Mouse (Mus musculus) heart, postnatal 0 days (tissue): ENCODE measurements around the gene Lamb3. TPM values are rescaled to one million over a fixed set of nuclear protein-coding genes. Genes with fewer than 3 reads are reported as not detected.

Experiments used
- ATAC-seq: fragments of 200-750 bp; cut with Nextera tagmentation; 2 replicates; pipeline ENCODE4 v1.8.0; 2017; ENCODE audit warnings: low read depth, moderate number of reproducible peaks, moderate library complexity; ENCODE audit not compliant: insufficient read depth
- DNase-seq: peaks from one replicate; pipeline ENCODE4 v3.0.0-alpha.2; 2016; ENCODE audit warnings: low spot score
- H3K27ac ChIP-seq: fragments of 300-500 bp; sonication (generic); 2 replicates; pipeline ENCODE4 v1.5.1; 2014; ENCODE audit warnings: low read depth, mild to moderate bottlenecking
- H3K27me3 ChIP-seq: fragments of 300-500 bp; sonication (generic); 2 replicates; pipeline ENCODE4 v1.6.1; 2014; ENCODE audit warnings: low read length, mixed read lengths; ENCODE audit not compliant: control insufficient read depth, insufficient read depth
- H3K36me3 ChIP-seq: fragments of 300-500 bp; sonication (generic); replicated peaks from 2 replicates; pipeline ENCODE4 v1.6.1; 2014; ENCODE audit warnings: low read length, mixed read lengths; ENCODE audit not compliant: control insufficient read depth, insufficient read depth
- H3K4me1 ChIP-seq: fragments of 300-500 bp; sonication (generic); 2 replicates; pipeline ENCODE4 v1.6.1; 2014; ENCODE audit warnings: antibody characterized with exemption; ENCODE audit not compliant: control insufficient read depth, insufficient read depth
- H3K4me2 ChIP-seq: fragments of 300-500 bp; sonication (generic); 2 replicates; pipeline ENCODE4 v1.6.1; 2014; ENCODE audit warnings: low read depth, mild to moderate bottlenecking, low read length, moderate library complexity
- H3K4me3 ChIP-seq: fragments of 300-500 bp; sonication (generic); 2 replicates; pipeline ENCODE4 v1.5.1; 2014; ENCODE audit warnings: low read depth, low read length
- H3K9ac ChIP-seq: fragments of 300-500 bp; sonication (generic); replicated peaks from 2 replicates; pipeline ENCODE4 v1.6.1; 2014; ENCODE audit warnings: low read depth, low read length, mixed read lengths
- H3K9me3 ChIP-seq: fragments of 300-500 bp; sonication (generic); replicated peaks from 2 replicates; pipeline ENCODE4 v1.6.1; 2016; ENCODE audit warnings: low read length; ENCODE audit not compliant: control insufficient read depth
- CTCF ChIP-seq: IDR thresholded peaks from 2 replicates; pipeline ENCODE4 v1.5.1; 2016; ENCODE audit warnings: antibody characterized with exemption, control low read depth, low read depth
- EP300 ChIP-seq: IDR thresholded peaks from 2 replicates; pipeline ENCODE4 v1.6.1; 2016; ENCODE audit warnings: antibody characterized with exemption, low read depth
- WGBS: fragments of 180-500 bp; shearing (Covaris S2); extraction: QIAGEN DNeasy Blood & Tissue Kit; methylation state at CpG from one replicate; pipeline ENCODE4 v1.1.7; 2014; 5-methylcytosine and 5-hydroxymethylcytosine counted together
- polyA plus RNA-seq: library from polyadenylated mRNA; unstranded; fragments of >200 nt; fragmentation: Nextera tagmentation; extraction: Ambion mirVana; gene quantifications from 2 replicates; pipeline ENCODE4 v1.2.1, GENCODE M21; 2015
- total RNA-seq: library from RNA; depleted of rRNA; stranded (reverse); fragments of >200 nt; gene quantifications from 2 replicates; pipeline ENCODE4 v1.2.3, GENCODE M21; 2014; ENCODE audit warnings: low replicate concordance

The Lamb3 gene
- total and polyA plus RNA-seq, 2 experiments from 2014 or later: 8.1 to 9.8 TPM

GRCm38 (mm10) chr1:193181104-193181503 lies 26.4 kb upstream of the Lamb3 start:
- no peak for ATAC-seq
- H3K4me3 ChIP-seq: no peak overlapping the region
- no peaks in the 10 kb centered on the region for H3K27me3 ChIP-seq
- 84% methylated on average over 3 of the region's 3 CpGs for WGBS
- no peak overlapping the region for H3K27ac ChIP-seq
- TF ChIP-seq EP300 (no peak), CTCF (no peak)
- no peaks in the 10 kb centered on the region for H3K36me3 ChIP-seq
- H3K9me3 ChIP-seq: no peaks in the 10 kb centered on the region
- no peak for DNase-seq
- H3K4me2 ChIP-seq: no peak overlapping the region
- H3K9ac ChIP-seq: no peak overlapping the region
- no peaks in the 10 kb centered on the region for H3K4me1 ChIP-seq

GRCm38 (mm10) chr1:193188257-193188656 lies 19.2 kb upstream of the Lamb3 start:
- peak overlapping the region; percentile 89; the same call in 1 of the 2 replicates for H3K27ac ChIP-seq
- WGBS: 67% methylated on average over 6 of the region's 6 CpGs
- DNase-seq (no peak), ATAC-seq (no peak)
- H3K27me3 ChIP-seq: no peaks in the 10 kb centered on the region
- H3K4me1 ChIP-seq: peaks cover 34% of the 10 kb centered on the region
- TF ChIP-seq EP300 (no peak), CTCF (no peak)
- H3K9ac ChIP-seq: no peak overlapping the region
- H3K4me3 ChIP-seq: no peak overlapping the region
- no peak overlapping the region for H3K4me2 ChIP-seq
- H3K36me3 ChIP-seq: no peaks in the 10 kb centered on the region
- no peaks in the 10 kb centered on the region for H3K9me3 ChIP-seq

GRCm38 (mm10) chr1:193189151-193189621 lies 18.3 kb upstream of the Lamb3 start:
- peak; percentile 92 for DNase-seq
- TF ChIP-seq CTCF (no peak), EP300 (0 out of 2 replicates have a peak, but pooled peaks have one; percentile 44)
- no peaks in the 10 kb centered on the region for H3K27me3 ChIP-seq
- H3K9ac ChIP-seq: no peak overlapping the region
- H3K9me3 ChIP-seq: no peaks in the 10 kb centered on the region
- no peak overlapping the region for H3K4me3 ChIP-seq
- 12% methylated on average over 9 of the region's 9 CpGs for WGBS
- ATAC-seq: peak; percentile 95
- H3K27ac ChIP-seq: peak overlapping the region; percentile 89
- H3K36me3 ChIP-seq: no peaks in the 10 kb centered on the region
- H3K4me2 ChIP-seq: no peak overlapping the region
- peaks cover 34% of the 10 kb centered on the region for H3K4me1 ChIP-seq

GRCm38 (mm10) chr1:193189771-193190170 lies 17.7 kb upstream of the Lamb3 start:
- no peak for DNase-seq
- no peak overlapping the region for H3K4me3 ChIP-seq
- TF ChIP-seq CTCF (no peak), EP300 (no peak)
- peaks cover 34% of the 10 kb centered on the region for H3K4me1 ChIP-seq
- 21% methylated on average over 3 of the region's 3 CpGs for WGBS
- H3K27ac ChIP-seq: peak overlapping the region; percentile 89
- peak; percentile 24; the same call in 1 of the 2 replicates for ATAC-seq
- no peaks in the 10 kb centered on the region for H3K36me3 ChIP-seq
- no peak overlapping the region for H3K9ac ChIP-seq
- no peaks in the 10 kb centered on the region for H3K9me3 ChIP-seq
- no peaks in the 10 kb centered on the region for H3K27me3 ChIP-seq
- no peak overlapping the region for H3K4me2 ChIP-seq

- no peak overlapping the region for H3K9ac ChIP-seq
- TF ChIP-seq CTCF (no peak), EP300 (no peak)
- peak; percentile 42 for ATAC-seq
These were observed 15.7 kb upstream of the Lamb3 start for GRCm38 (mm10) chr1:193191675-193192283.

More at GRCm38 (mm10) chr1:193191675-193192283, 15.7 kb upstream of the Lamb3 start:
- no peak overlapping the region for H3K4me2 ChIP-seq
- no peaks in the 10 kb centered on the region for H3K27me3 ChIP-seq
- no peaks in the 10 kb centered on the region for H3K36me3 ChIP-seq
- peak; percentile 55 for DNase-seq
- no peak overlapping the region for H3K4me3 ChIP-seq
- 50% methylated on average over 7 of the region's 7 CpGs for WGBS
- peaks cover 34% of the 10 kb centered on the region for H3K4me1 ChIP-seq
- peak overlapping the region; percentile 76 for H3K27ac ChIP-seq
- no peaks in the 10 kb centered on the region for H3K9me3 ChIP-seq
